Mouse (Mus musculus): ENCODE measurements around the gene Zdhhc23. TPM values are rescaled to one million over a fixed set of nuclear protein-coding genes. Genes with fewer than 3 reads are reported as not detected.

Zdhhc23 gene
- total RNA-seq (2023; ENCODE audit: inconsistent age): 11.3 to 13.9 TPM (median 13.2 TPM) in 4 replicates

DNA sequence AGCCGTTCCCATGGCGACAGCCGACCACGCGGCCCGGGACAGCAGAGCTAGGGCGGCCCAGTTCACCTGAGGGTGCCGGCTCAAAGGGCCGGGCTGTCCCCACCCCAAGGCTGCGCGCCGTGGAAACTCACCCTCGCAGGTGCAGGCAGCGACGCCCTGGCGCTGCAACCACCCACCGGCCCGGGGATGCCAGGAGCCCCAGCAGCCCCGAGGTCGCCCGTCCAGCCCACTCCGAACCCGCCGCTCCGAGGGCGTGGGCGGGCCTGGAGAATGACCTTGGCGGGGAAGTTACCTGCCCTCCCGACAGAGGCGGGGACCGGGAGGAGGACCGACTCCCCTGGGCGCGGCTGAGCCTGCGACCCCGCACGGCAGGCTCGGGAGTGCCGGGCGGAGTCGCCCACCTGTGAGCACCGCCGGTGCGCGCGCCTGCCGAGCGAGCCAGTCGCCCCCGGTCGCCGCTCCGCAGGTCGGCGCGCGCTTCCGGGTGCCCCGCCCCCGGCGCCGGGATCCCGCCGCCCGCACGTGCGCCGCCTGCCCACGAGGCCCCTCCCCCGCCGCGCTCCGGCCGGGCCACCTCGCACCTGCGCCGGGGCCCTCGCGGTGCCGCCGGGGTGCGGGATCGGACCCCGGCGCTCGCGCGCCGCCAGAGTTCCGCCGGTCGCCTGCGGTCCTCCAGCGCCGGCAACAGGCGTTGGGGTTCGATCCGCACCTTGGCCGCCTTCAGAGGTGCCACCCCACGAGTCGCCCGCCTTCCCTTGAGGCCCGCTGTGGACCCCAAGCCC lies at the start of gene Zdhhc23:
TSS of gene Zdhhc23 (minus strand) at position 464 of the 782 bp plus-strand sequence.

DNA sequence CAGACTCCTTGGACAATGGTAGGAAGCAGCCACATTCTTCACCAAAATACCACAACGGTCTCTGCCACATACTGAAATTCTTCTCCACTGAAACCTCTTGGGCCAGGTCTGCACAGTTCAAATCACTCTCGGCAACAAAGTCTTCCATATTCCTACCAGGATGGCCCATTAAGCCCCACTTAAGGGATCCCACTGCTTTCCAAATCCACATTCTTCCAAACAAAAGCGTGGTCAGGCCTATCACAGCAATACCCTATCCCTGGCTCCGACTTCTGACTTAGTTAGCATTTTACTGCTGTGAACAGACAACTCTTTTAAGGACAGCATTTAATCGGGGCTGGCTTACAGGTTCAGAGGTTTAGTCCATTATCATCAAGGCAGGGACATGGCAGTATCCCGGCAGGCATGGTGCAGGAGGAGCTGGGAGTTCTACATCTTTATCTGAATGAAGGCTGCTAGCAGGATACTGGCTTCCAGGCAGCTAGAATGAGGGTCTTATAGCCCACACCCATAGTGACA lies 53.2 kb downstream of the Zdhhc23 start, which contains the start of gene Qtrt2:
TSS of gene Qtrt2 (minus strand) at position 469 of the 519 bp plus-strand sequence.

Other genes with a start within 250 kb of the Zdhhc23 start
- gene Drd3, start 225.8 kb downstream of the Zdhhc23 start, total RNA-seq (2023; ENCODE audit: inconsistent age): not detected in 4 replicates
- 7.1 to 14.6 TPM (median 8.0 TPM) in 4 replicates for gene Ccdc191, start 90.0 kb downstream of the Zdhhc23 start, total RNA-seq (2023; ENCODE audit: inconsistent age)
- gene Qtrt2, start 53.0 kb downstream of the Zdhhc23 start, total RNA-seq (2023; ENCODE audit: inconsistent age): 43.8 to 68.8 TPM (median 57.3 TPM) in 4 replicates
- gene Gramd1c, start 83.6 kb upstream of the Zdhhc23 start, total RNA-seq (2023; ENCODE audit: inconsistent age): 1.7 to 2.8 TPM (median 2.2 TPM) in 4 replicates
- 36.3 to 43.1 TPM (median 40.1 TPM) in 4 replicates for gene Atp6v1a, start 159.9 kb upstream of the Zdhhc23 start, total RNA-seq (2023; ENCODE audit: inconsistent age)
- 44.4 to 45.7 TPM (median 45.1 TPM) in 4 replicates for gene Naa50, start 160.0 kb upstream of the Zdhhc23 start, total RNA-seq (2023; ENCODE audit: inconsistent age)
- gene Usf3, start 193.5 kb upstream of the Zdhhc23 start, total RNA-seq (2023; ENCODE audit: inconsistent age): 45.7 to 62.6 TPM (median 51.8 TPM) in 4 replicates